Mouse (Mus musculus) heart, adult 2 months (tissue): ENCODE results near the gene Gm26566. TPM values are rescaled to one million over a fixed set of nuclear protein-coding genes. Genes with fewer than 3 reads are reported as not detected.

Experiments used
- DNase-seq, 2 experiments: peaks; one replicate each; pipeline ENCODE4 v3.0.0; 2021
- H3K27ac ChIP-seq: fragments of 200-600 bp; 2 replicates; pipeline ENCODE4 v1.8.1; 2022
- H3K27me3 ChIP-seq: fragments of 200-500 bp; 2 replicates; pipeline ENCODE4 v1.6.1; 2012; ENCODE audit warnings: mild to moderate bottlenecking, low read length, inconsistent platforms, mixed read lengths; ENCODE audit not compliant: control insufficient read depth, insufficient read depth
- H3K36me3 ChIP-seq: fragments of 200-500 bp; 2 replicates; pipeline ENCODE4 v1.6.1; 2012; ENCODE audit warnings: low read length, inconsistent platforms; ENCODE audit not compliant: control insufficient read depth, insufficient read depth
- H3K4me1 ChIP-seq: fragments of 200-500 bp; 2 replicates; pipeline ENCODE4 v1.6.1; 2011; ENCODE audit warnings: low read length; ENCODE audit not compliant: control insufficient read depth, insufficient read depth
- H3K4me3 ChIP-seq: fragments of 200-600 bp; 2 replicates; pipeline ENCODE4 v1.8.1; 2022
- H3K79me2 ChIP-seq: fragments of 200-500 bp; replicated peaks from 2 replicates; pipeline ENCODE4 v1.6.1; 2012; ENCODE audit warnings: mild to moderate bottlenecking, inconsistent platforms, low read length, moderate library complexity, mixed read lengths; ENCODE audit not compliant: control insufficient read depth, insufficient read depth
- H3K9ac ChIP-seq: fragments of 200-500 bp; 2 replicates; pipeline ENCODE4 v1.6.1; 2012; ENCODE audit warnings: low read depth, mild to moderate bottlenecking, control low read depth, inconsistent platforms, low read length, mixed read lengths
- CTCF ChIP-seq: fragments of 200-600 bp; IDR thresholded peaks from 2 replicates; pipeline ENCODE4 v1.8.1; 2022; ENCODE audit warnings: antibody characterized with exemption, mild to moderate bottlenecking, moderate library complexity
- EP300 ChIP-seq: fragments of 200-500 bp; IDR thresholded peaks from 2 replicates; pipeline ENCODE4 v1.6.1; 2011; ENCODE audit warnings: low read depth, low read length, control low read depth; ENCODE audit not compliant: insufficient read depth
- POLR2A ChIP-seq: fragments of 200-500 bp; IDR thresholded peaks from 2 replicates; pipeline ENCODE4 v1.6.1; 2011; ENCODE audit warnings: mild to moderate bottlenecking, low read depth, low read length, control low read depth; ENCODE audit not compliant: insufficient read depth
- WGBS: fragments of 180-500 bp; shearing (Covaris S2); methylation state at CpG from one replicate; pipeline ENCODE4 v1.1.7; 2018; 5-methylcytosine and 5-hydroxymethylcytosine counted together
- intact Hi-C: fragments of 180-260 bp; cut with DNase I; formaldehyde crosslinking; loops from one replicate; pipeline ENCODE4 v1.15.1; 2025
- long read RNA-seq: library from polyadenylated mRNA; stranded (forward); transcript quantifications from one replicate; pipeline ENCODE4 v2.0.0, GENCODE M21; 2021
- polyA plus RNA-seq: library from polyadenylated mRNA; depleted of rRNA; stranded (reverse); fragments of >200 nt; gene quantifications from 2 replicates; pipeline ENCODE4 v1.2.3, GENCODE M21; 2012; rRNA removed
- total RNA-seq, 2 experiments: library from RNA; stranded (reverse); gene quantifications; 2 replicates each; pipeline ENCODE4 v1.2.3; 2021

The Gm26566 gene
- total RNA-seq (under 1 TPM in 1 of 2 experiments, not detected in 1; 0.36 TPM), polyA plus RNA-seq (0.20 TPM in 1 of 2 replicates, not detected in the other)
- long read RNA-seq: 0 reads

GRCm38 (mm10) chr4:88721791-88722721 is at the start of gene Gm26566, which contains the start of gene Klhl9:
Gene Gm26566 (plus strand): TSS chr4:88721805.
Gene Klhl9 (minus strand): TSS chr4:88722465.
- 1% methylated on average over 82 of the region's 82 CpGs for WGBS
- H3K79me2 ChIP-seq: peaks cover 3% of the 10 kb centered on the region

GRCm38 (mm10) chr4:88676824-88677223 is 44.8 kb upstream of the Gm26566 start, which contains the start of gene Ifna16:
Gene Ifna16 (minus strand): TSS chr4:88676924.
- Histone ChIP-seq H3K27me3 (no peaks in the 10 kb centered on the region), H3K9ac (no peak within 1 kb of the TSS), H3K4me3 (no peak within 1 kb of the TSS), H3K27ac (no peak within 1 kb of the TSS), H3K36me3 (no peaks in the 10 kb centered on the region), H3K79me2 (no peaks in the 10 kb centered on the region), H3K4me1 (no peaks in the 10 kb centered on the region)
- TF ChIP-seq CTCF: no peak
- TF ChIP-seq EP300: no peak
- TF ChIP-seq POLR2A: no peak
- intact Hi-C loops: no loop called here
- WGBS: 64% methylated on average over 1 of the region's 1 CpGs
- DNase-seq: no peak

More at GRCm38 (mm10) chr4:88721791-88722721, at the start of gene Gm26566, which contains the start of gene Klhl9:
- TF ChIP-seq POLR2A (peak; percentile 94), CTCF (no peak), EP300 (peak; percentile 60; the same call in 1 of the 2 replicates)
- H3K4me3 ChIP-seq: peak within 1 kb of the TSS; percentile 67
- intact Hi-C loops: no loop called here
- H3K27ac ChIP-seq: peak within 1 kb of the TSS; percentile 99
- peak within 1 kb of the TSS; percentile 98 for H3K9ac ChIP-seq
- no peaks in the 10 kb centered on the region for H3K27me3 ChIP-seq
- H3K4me1 ChIP-seq: peaks cover 12% of the 10 kb centered on the region
- H3K36me3 ChIP-seq: peaks cover 26% of the 10 kb centered on the region
- peak; percentile 93 to 95 for DNase-seq

- no peak for DNase-seq
- Histone ChIP-seq H3K9ac (no peak overlapping the region), H3K36me3 (no peaks in the 10 kb centered on the region), H3K79me2 (no peaks in the 10 kb centered on the region), H3K27ac (no peak overlapping the region), H3K4me3 (no peak overlapping the region), H3K4me1 (no peaks in the 10 kb centered on the region), H3K27me3 (no peaks in the 10 kb centered on the region)
- TF ChIP-seq EP300 (no peak), CTCF (peak; percentile 67)
- intact Hi-C loops: loop anchor here (5.0 kb wide), 1 partner anchor 142 kb away; no protein-coding TSS in a partner anchor
- 36% methylated on average over 8 of the region's 8 CpGs for WGBS
Observed at GRCm38 (mm10) chr4:88680362-88680761, 41.2 kb upstream of the Gm26566 start.

GRCm38 (mm10) chr4:88681353-88681752 is 40.3 kb upstream of the Gm26566 start:
- H3K79me2 ChIP-seq: no peaks in the 10 kb centered on the region
- no peaks in the 10 kb centered on the region for H3K4me1 ChIP-seq
- H3K9ac ChIP-seq: no peak overlapping the region
- TF ChIP-seq EP300 (no peak), CTCF (no peak), POLR2A (no peak)
- DNase-seq: no peak
- no peak overlapping the region for H3K27ac ChIP-seq
- H3K27me3 ChIP-seq: no peaks in the 10 kb centered on the region
- intact Hi-C loops: loop anchor here (5.0 kb wide), 1 partner anchor 141 kb away; no protein-coding TSS in a partner anchor
- H3K36me3 ChIP-seq: no peaks in the 10 kb centered on the region
- 29% methylated on average over 3 of the region's 3 CpGs for WGBS
- no peak overlapping the region for H3K4me3 ChIP-seq

- TF ChIP-seq EP300 (no peak), POLR2A (no peak), CTCF (no peak)
- H3K9ac ChIP-seq: no peak within 1 kb of the TSS
- intact Hi-C loops: loop anchor here (5.0 kb wide), 1 partner anchor 138 kb away; no protein-coding TSS in a partner anchor
- no peaks in the 10 kb centered on the region for H3K4me1 ChIP-seq
- 92% methylated on average over 1 of the region's 1 CpGs for WGBS
- no peak within 1 kb of the TSS for H3K27ac ChIP-seq
- H3K4me3 ChIP-seq: no peak within 1 kb of the TSS
- no peaks in the 10 kb centered on the region for H3K36me3 ChIP-seq
- H3K79me2 ChIP-seq: no peaks in the 10 kb centered on the region
- H3K27me3 ChIP-seq: no peaks in the 10 kb centered on the region
- no peak for DNase-seq
Observed at GRCm38 (mm10) chr4:88683812-88684211, 37.8 kb upstream of the Gm26566 start, which contains the start of gene Ifna2. Gene Ifna2 (minus strand): TSS chr4:88683912.
